Mouse (Mus musculus): Measurements from ENCODE around the gene Mad2l1.
A peak's percentile ranks its signal among the peaks of the same experiment; 100 is the strongest.

Mad2l1 gene

DNA sequence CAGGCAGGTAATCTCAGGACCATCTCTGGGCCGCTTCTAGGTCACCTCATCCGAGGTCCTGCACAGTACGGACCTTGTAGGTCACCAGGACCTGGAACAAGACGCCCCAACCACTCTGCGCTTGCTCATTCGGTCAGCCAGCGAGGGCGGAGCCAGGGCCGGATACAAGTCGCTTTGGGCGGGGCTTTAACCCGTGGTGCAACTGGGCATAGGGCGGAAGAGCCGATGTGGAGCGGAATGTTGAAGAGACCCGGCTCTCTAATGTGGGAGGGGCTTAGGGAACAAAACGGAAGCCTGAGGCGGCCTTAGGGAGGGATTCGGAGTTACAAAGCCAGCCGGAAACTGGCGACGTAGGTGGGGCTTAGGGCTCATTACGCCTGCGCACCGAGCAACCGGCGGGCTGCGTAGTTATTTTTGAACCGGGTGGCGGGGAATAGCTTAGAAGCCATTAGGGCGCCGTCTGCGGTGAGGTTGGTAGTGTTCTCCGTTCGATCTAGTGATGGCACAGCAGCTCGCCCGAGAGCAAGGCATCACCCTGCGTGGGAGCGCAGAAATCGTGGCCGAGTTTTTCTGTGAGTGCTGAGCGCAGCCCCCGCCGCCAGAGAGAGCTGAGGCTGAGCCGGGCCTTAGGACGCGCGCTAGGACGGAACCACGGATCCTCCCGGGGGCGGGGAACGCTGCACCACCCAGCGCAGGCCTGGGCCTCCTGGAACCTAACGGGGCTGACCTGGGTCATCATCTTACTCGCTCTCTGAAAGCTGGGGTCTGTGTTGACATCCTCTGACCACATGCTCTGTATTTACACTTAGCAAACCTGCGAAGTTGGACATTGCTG, at the start of gene Mad2l1:
Mad2l1 (plus strand) TSS at position 363 of the 835 bp plus-strand sequence.
- peaks cover 6% of the 10 kb centered on the region; the same call in 1 of the 2 replicates for H3K36me3 ChIP-seq (ENCODE audit: control insufficient read depth, insufficient read depth, low read length, poor library complexity, severe bottlenecking)
- peak; percentile 98 for DNase-seq (ENCODE audit: low read depth, low spot score)
- no peaks in the 10 kb centered on the region for H3K27me3 ChIP-seq (ENCODE audit: control insufficient read depth, insufficient read depth, low read length, poor library complexity, severe bottlenecking)

DNA sequence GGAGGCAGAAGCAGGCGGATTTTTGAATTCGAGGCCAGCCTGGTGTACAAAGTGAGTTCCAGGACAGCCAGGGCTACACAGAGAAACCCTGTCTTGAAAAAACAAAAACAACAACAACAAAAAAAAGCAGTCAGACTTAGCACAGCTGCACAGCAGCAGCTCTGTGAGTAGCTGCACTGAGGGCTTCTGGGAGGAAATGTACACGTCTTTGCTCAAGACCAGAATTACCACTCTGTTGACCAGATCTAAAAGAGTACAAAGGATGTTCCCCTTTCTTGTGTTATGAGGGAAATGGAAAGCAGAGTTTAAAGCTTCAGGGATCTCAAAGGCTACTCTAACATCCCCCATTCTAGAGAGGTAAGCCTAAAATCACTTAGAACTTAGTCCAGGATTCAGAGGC, 41.5 kb upstream of the Mad2l1 start:
- Histone ChIP-seq H3K36me3 (ENCODE audit: control insufficient read depth, insufficient read depth, low read length, poor library complexity, severe bottlenecking) (no peaks in the 10 kb centered on the region), H3K27me3 (ENCODE audit: control insufficient read depth, insufficient read depth, low read length, poor library complexity, severe bottlenecking) (no peaks in the 10 kb centered on the region)
- DNase-seq (ENCODE audit: low read depth, low spot score): no peak

DNA sequence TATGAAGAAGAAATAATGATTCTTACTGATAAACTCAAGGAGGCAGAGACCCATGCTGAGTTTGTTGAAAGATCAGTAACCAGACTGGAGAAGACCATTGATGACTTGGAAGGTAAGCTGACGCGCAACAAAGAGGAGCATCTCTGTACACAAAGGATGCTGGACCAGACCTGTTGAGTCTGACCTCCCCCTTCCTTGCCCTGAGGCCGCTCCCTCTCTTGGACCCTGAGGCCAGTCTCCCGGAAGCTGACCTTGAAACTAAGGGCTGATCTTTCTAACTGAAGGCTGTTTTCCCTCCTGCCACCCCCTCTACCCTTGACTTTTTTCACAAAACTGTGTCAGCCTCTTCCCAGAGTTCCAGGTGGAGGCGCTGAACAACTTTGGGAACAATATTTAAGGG, 18.8 kb upstream of the Mad2l1 start:
- no peak for DNase-seq (ENCODE audit: low read depth, low spot score)
- no peaks in the 10 kb centered on the region for H3K27me3 ChIP-seq (ENCODE audit: control insufficient read depth, insufficient read depth, low read length, poor library complexity, severe bottlenecking)
- no peaks in the 10 kb centered on the region for H3K36me3 ChIP-seq (ENCODE audit: control insufficient read depth, insufficient read depth, low read length, poor library complexity, severe bottlenecking)

DNA sequence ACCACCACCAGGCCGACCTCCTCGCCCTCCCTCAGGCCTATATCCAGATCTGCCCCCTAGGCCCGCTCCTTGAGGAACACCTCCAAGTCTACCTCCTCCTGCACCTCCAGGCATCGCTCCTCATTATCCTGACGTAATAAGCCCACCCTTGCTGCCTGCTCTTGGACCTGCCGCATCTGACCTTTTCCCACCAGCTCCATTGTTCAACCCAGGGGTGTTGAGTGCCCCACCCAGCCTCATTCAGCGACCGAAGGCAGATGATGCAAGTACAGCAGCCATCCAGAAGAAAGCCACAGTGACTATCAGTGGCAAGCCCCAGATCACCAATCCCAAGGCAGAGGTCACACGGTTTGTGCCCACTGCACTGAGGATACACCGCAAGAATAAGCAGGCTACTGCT, 6.8 kb upstream of the Mad2l1 start:
- Histone ChIP-seq H3K36me3 (ENCODE audit: control insufficient read depth, insufficient read depth, low read length, poor library complexity, severe bottlenecking) (no peaks in the 10 kb centered on the region), H3K27me3 (ENCODE audit: control insufficient read depth, insufficient read depth, low read length, poor library complexity, severe bottlenecking) (no peaks in the 10 kb centered on the region)
- no peak for DNase-seq (ENCODE audit: low read depth, low spot score)

GRCm38 (mm10) chr6:66533241-66533640, 1.9 kb upstream of the Mad2l1 start:
- DNase-seq (ENCODE audit: low read depth, low spot score): peak; percentile 80
- Histone ChIP-seq H3K36me3 (ENCODE audit: control insufficient read depth, insufficient read depth, low read length, poor library complexity, severe bottlenecking) (no peaks in the 10 kb centered on the region), H3K27me3 (ENCODE audit: control insufficient read depth, insufficient read depth, low read length, poor library complexity, severe bottlenecking) (no peaks in the 10 kb centered on the region)

DNA sequence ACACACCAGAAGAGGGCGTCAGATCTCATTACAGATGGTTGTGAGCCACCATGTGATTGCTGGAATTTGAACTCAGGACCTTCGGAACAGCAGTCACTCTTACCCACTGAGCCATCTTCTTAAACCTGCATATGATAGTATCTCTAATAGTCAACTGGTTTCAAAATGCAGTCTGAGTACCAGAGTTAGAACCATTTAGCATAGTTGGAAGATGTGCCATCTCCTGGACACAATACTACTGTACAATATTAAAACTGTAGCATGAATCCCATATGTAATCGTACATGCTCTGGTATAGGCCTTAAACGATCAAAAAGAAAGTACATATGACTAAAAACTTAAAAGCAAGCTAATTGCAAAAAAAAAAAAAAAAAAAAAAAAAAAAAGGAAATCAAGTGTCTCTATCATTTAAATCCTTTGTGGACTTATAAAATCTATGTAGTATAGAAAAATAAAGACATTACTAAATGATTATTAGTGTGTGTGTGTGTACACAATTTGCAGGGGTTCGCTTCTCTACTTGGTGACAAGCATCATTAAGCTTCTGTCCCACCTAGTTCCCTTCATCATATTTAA, 736 bp upstream of the Mad2l1 start:
- peaks cover 6% of the 10 kb centered on the region; the same call in 1 of the 2 replicates for H3K36me3 ChIP-seq (ENCODE audit: control insufficient read depth, insufficient read depth, low read length, poor library complexity, severe bottlenecking)
- peak; percentile 23 for DNase-seq (ENCODE audit: low read depth, low spot score)
- no peaks in the 10 kb centered on the region for H3K27me3 ChIP-seq (ENCODE audit: control insufficient read depth, insufficient read depth, low read length, poor library complexity, severe bottlenecking)

DNA sequence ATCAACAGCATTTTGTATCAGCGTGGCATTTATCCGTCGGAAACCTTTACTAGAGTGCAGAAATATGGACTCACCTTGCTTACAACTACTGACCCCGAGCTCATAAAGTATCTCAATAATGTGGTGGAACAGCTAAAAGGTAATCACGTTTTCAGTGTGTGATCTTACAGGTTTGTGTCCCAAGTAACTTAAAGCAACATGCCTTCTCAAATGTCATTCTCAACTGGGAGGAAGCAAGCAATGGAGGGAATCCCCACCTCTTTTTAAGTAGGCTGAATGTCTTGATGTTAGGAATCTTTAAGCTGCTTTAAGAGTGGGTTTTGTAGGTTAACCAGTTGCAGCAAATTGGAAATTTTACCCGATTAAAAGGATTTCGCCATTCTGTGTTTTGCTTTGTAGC, 776 bp downstream of the Mad2l1 start:
- Histone ChIP-seq H3K27me3 (ENCODE audit: control insufficient read depth, insufficient read depth, low read length, poor library complexity, severe bottlenecking) (no peaks in the 10 kb centered on the region), H3K36me3 (ENCODE audit: control insufficient read depth, insufficient read depth, low read length, poor library complexity, severe bottlenecking) (peaks cover 6% of the 10 kb centered on the region; the same call in 1 of the 2 replicates)
- peak; percentile 11 for DNase-seq (ENCODE audit: low read depth, low spot score)

DNA sequence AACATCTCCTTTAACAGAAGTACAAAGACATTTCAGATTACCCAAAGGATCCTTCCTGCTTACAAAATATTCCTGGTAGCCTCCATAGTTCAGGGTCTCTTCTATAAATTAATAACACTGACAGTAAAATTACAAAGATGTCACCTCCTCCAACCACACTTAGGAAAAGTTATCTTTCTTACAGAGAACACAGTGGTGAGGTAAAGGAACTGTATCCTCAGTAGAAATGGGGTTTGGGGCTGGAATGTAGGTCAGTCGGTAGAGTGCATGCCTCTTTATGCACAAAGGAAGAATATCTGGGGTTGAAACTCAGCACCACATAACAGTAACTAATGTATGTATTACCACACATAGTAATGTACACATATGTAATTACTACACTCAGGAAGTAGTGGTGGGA, 24.8 kb downstream of the Mad2l1 start, which contains the start of gene Vmn1r32:
Vmn1r32 (minus strand) TSS at position 101 of the 400 bp plus-strand sequence.
- H3K36me3 ChIP-seq (ENCODE audit: control insufficient read depth, insufficient read depth, low read length, poor library complexity, severe bottlenecking): no peaks in the 10 kb centered on the region
- no peak for DNase-seq (ENCODE audit: low read depth, low spot score)
- no peaks in the 10 kb centered on the region for H3K27me3 ChIP-seq (ENCODE audit: control insufficient read depth, insufficient read depth, low read length, poor library complexity, severe bottlenecking)

DNA sequence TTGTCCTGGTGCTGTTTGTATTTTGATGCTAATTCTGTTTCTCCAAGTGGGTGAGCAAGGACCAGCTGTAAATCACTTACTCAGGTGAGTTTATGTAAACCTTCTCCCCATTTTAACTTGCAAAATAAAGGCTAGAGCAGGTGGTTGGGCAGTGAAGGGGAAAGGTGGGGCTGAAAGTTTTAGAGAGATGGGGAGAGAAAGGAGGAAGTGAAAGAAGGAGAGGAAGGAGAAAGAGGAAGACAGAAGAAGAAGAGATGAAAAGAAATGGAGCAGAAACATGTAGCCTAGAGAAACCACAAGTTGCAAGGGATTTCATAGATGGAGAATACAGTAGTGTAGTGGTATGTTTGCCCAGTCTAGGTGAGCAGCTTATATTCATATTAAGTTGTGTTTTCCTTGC, 60.6 kb downstream of the Mad2l1 start:
- Histone ChIP-seq H3K36me3 (ENCODE audit: control insufficient read depth, insufficient read depth, low read length, poor library complexity, severe bottlenecking) (no peaks in the 10 kb centered on the region), H3K27me3 (ENCODE audit: control insufficient read depth, insufficient read depth, low read length, poor library complexity, severe bottlenecking) (no peaks in the 10 kb centered on the region)
- DNase-seq (ENCODE audit: low read depth, low spot score): peak; percentile 76
